Mouse (Mus musculus) neural tube, embryonic 14.5 days (tissue): ENCODE measurements around the gene Mbd3l2. TPM values are rescaled to one million over a fixed set of nuclear protein-coding genes. Genes with fewer than 3 reads are reported as not detected.
"Not testable (repeated sequence)": the region's sequence is repeated elsewhere in the genome, so short reads cannot be mapped to it uniquely, and the experiment has no call there.

Experiments used
- ATAC-seq: fragments of 200-750 bp; cut with Nextera tagmentation; 2 replicates; pipeline ENCODE4 v1.8.0; 2017; ENCODE audit warnings: low read depth, mild to moderate bottlenecking, moderate TSS enrichment, moderate library complexity
- H3K27ac ChIP-seq: fragments of 300-500 bp; sonication (generic); 2 replicates; pipeline ENCODE4 v1.5.1; 2014; ENCODE audit warnings: low read depth, mild to moderate bottlenecking, control low read depth, low read length, moderate library complexity, mixed read lengths
- H3K27me3 ChIP-seq: fragments of 300-500 bp; sonication (generic); 2 replicates; pipeline ENCODE4 v1.6.1; 2014; ENCODE audit warnings: low read length; ENCODE audit not compliant: control insufficient read depth, insufficient read depth
- H3K36me3 ChIP-seq: fragments of 300-500 bp; sonication (generic); 2 replicates; pipeline ENCODE4 v1.6.1; 2014; ENCODE audit warnings: low read length, mixed read lengths; ENCODE audit not compliant: control insufficient read depth, insufficient read depth
- H3K4me1 ChIP-seq: fragments of 300-500 bp; sonication (generic); 2 replicates; pipeline ENCODE4 v1.6.1; 2014; ENCODE audit warnings: low read length; ENCODE audit not compliant: control insufficient read depth, insufficient read depth
- H3K4me2 ChIP-seq: fragments of 300-500 bp; sonication (generic); 2 replicates; pipeline ENCODE4 v1.6.1; 2014; ENCODE audit warnings: mild to moderate bottlenecking, low read depth, low read length, control low read depth
- H3K4me3 ChIP-seq: fragments of 300-500 bp; sonication (generic); 2 replicates; pipeline ENCODE4 v1.5.1; 2014; ENCODE audit warnings: low read depth, low read length, control low read depth, mixed read lengths
- H3K9ac ChIP-seq: fragments of 300-500 bp; sonication (generic); replicated peaks from 2 replicates; pipeline ENCODE4 v1.6.1; 2014; ENCODE audit warnings: low read depth, mild to moderate bottlenecking, control low read depth, low read length, mixed read lengths
- H3K9me3 ChIP-seq: fragments of 300-500 bp; sonication (generic); 2 replicates; pipeline ENCODE4 v1.6.1; 2016; ENCODE audit warnings: low read length; ENCODE audit not compliant: control insufficient read depth
- WGBS: fragments of 180-500 bp; shearing (Covaris S2); extraction: QIAGEN DNeasy Blood & Tissue Kit; methylation state at CpG from one replicate; pipeline ENCODE4 v1.1.7; 2014; 5-methylcytosine and 5-hydroxymethylcytosine counted together
- polyA plus RNA-seq: library from polyadenylated mRNA; unstranded; fragments of >200 nt; fragmentation: Nextera tagmentation; extraction: Ambion mirVana; gene quantifications from 2 replicates; pipeline ENCODE4 v1.2.1, GENCODE M21; 2014

Mbd3l2 gene
- polyA plus RNA-seq = 0.28 TPM in 1 of 2 replicates, not detected in the other

DNA sequence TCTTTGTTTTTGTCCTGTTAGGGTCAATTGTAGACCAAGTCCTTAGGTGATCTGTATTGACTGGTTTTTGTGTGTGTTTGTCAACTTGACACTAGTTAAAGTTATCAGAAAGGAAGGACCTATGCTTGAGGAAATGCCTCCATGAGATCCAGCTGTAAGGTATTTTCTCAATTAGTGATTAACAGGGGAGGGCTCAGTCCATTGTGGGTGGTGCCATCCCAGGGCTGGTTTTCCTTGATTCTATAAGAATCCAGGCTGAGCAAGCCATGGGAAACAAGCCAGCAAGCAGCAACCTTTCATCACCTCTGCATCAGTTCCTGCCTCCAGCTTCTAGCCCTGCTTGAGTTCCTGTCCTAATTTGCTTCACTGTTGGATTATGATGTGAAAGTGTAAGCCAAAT, at the start of gene Mbd3l2:
TSS of gene Mbd3l2 (plus strand) at position 301 of the 400 bp plus-strand sequence.
- Histone ChIP-seq H3K9me3 (no peaks in the 10 kb centered on the region), H3K4me1 (no peaks in the 10 kb centered on the region), H3K4me3 (no peak within 1 kb of the TSS), H3K27ac (no peak within 1 kb of the TSS), H3K9ac (no peak within 1 kb of the TSS), H3K27me3 (no peaks in the 10 kb centered on the region), H3K36me3 (no peaks in the 10 kb centered on the region), H3K4me2 (no peak within 1 kb of the TSS)
- no peak for ATAC-seq

DNA sequence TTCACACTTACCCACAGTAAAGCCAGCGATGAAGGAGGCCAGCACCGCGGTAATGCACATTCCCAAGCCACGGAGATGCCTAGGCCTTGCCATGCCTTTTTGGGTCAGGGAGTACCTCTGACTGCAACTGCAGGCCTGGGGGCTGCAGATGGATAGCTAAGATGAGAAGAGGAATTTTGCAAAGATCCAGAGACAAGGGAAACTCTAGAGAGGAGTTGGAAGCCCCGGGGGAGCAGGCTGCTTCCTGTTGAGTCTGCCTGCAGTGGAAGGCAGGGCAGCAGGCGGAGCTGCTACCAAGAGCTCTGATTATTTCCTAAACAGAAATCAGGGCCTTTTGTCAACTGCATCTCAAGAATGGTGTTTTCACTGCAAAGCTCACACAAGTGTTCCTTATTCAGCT, 44.7 kb upstream of the Mbd3l2 start:
- no peak overlapping the region for H3K9ac ChIP-seq
- H3K9me3 ChIP-seq = no peaks in the 10 kb centered on the region
- H3K27ac ChIP-seq = no peak overlapping the region
- WGBS = 39% methylated on average over 6 of the region's 6 CpGs
- H3K27me3 ChIP-seq = no peaks in the 10 kb centered on the region
- no peaks in the 10 kb centered on the region for H3K36me3 ChIP-seq
- ATAC-seq = no peak
- H3K4me2 ChIP-seq = no peak overlapping the region
- no peak overlapping the region for H3K4me3 ChIP-seq
- no peaks in the 10 kb centered on the region for H3K4me1 ChIP-seq

DNA sequence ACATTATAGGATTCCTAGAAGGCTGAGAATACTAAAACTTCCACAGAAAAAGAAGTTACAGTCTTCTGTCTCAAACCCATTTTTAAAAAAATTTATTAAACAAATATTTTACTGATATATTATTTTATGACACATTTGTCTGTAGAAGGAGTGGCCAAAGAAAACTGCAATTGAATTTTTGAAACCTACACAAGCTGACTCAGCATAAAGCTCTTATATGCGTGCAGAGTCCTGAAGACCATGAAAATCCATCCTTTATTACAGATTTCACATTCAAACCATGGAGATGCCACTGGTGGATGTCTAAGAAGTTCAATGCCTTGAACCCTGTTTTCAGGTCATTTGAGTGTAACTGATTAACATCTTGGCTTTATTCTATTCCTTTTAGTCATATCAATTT, 30.8 kb upstream of the Mbd3l2 start:
- no peak overlapping the region for H3K9ac ChIP-seq
- H3K27me3 ChIP-seq = no peaks in the 10 kb centered on the region
- no peak overlapping the region for H3K4me3 ChIP-seq
- no peaks in the 10 kb centered on the region for H3K9me3 ChIP-seq
- 85% methylated on average over 1 of the region's 1 CpGs for WGBS
- H3K27ac ChIP-seq = no peak overlapping the region
- ATAC-seq = no peak
- H3K4me1 ChIP-seq = no peaks in the 10 kb centered on the region
- H3K36me3 ChIP-seq = no peaks in the 10 kb centered on the region
- no peak overlapping the region for H3K4me2 ChIP-seq

DNA sequence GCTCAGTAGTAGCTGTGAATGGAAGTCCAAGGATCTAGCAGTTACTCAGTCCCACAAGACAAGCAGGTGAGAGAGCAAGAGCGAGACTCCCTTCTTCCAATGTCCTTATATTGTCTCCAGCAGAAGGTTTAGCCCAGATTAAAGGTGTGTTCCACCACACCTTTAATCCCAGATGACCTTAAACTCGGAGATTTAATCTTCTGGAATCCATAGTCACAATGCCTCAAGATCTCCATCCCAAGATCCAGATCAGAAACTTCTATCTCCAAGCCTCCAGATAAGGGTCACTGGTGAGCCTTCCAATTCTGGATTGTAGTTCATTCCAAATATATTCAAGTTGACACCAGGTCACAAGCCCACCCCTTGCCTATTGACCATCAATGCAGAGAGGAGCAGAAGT, 27.6 kb upstream of the Mbd3l2 start, which contains the start of gene Naalad2:
TSS of gene Naalad2 (minus strand) at position 101 of the 400 bp plus-strand sequence.
- not testable (repeated sequence) for H3K27me3 ChIP-seq, H3K27ac ChIP-seq, H3K4me1 ChIP-seq, ATAC-seq, H3K4me3 ChIP-seq, H3K9me3 ChIP-seq, H3K36me3 ChIP-seq, H3K9ac ChIP-seq, H3K4me2 ChIP-seq
- 79% methylated on average over 2 of the region's 2 CpGs for WGBS

DNA sequence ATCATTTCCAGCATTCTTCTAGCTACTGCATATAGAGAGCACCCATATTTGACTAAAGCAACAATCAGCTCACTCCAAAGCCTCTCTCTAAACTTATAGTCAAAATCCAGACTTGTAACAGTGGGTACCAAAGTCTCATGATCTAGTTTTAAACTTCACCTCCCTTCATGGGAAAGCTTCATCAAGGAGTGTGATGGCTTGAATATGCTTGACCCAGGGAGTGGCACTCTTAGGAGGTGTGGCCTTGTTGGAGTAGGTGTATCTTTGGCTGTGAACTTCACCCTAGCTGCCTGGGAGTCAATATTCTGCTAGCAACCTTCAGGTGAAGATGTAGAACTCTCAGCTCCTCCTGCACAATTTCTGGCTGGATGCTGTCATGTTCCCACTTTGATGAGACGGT, 26.3 kb upstream of the Mbd3l2 start, which contains the start of gene Ubtfl1:
TSS of gene Ubtfl1 (plus strand) at position 301 of the 400 bp plus-strand sequence.
- Histone ChIP-seq H3K36me3 (no peaks in the 10 kb centered on the region), H3K4me2 (no peak within 1 kb of the TSS), H3K4me3 (no peak within 1 kb of the TSS), H3K4me1 (no peaks in the 10 kb centered on the region), H3K9ac (no peak within 1 kb of the TSS), H3K9me3 (no peaks in the 10 kb centered on the region), H3K27me3 (no peaks in the 10 kb centered on the region), H3K27ac (no peak within 1 kb of the TSS)
- 80% methylated on average over 1 of the region's 1 CpGs for WGBS
- ATAC-seq = no peak

DNA sequence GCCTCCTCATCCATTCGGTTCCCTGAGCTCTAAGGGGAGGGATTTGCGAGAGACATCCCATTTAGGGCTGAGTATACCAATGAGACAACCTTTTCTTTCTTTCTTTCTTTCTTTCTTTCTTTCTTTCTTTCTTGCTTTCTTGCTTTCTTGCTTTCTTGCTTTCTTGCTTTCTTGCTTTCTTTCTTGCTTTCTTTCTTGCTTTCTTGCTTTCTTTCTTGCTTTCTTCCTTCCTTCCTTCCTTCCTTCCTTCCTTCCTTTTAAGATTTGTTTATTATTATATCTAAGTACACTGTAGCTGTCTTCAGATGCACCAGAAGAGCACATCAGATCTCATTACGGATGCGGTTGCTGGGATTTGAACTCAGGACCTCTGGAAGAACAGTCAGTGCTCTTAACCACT, 18.1 kb upstream of the Mbd3l2 start:
- H3K36me3 ChIP-seq, H3K9me3 ChIP-seq, H3K9ac ChIP-seq, H3K4me1 ChIP-seq, H3K27ac ChIP-seq, H3K27me3 ChIP-seq, ATAC-seq, H3K4me3 ChIP-seq, H3K4me2 ChIP-seq: not testable (repeated sequence)
- WGBS = 89% methylated on average over 4 of the region's 4 CpGs

DNA sequence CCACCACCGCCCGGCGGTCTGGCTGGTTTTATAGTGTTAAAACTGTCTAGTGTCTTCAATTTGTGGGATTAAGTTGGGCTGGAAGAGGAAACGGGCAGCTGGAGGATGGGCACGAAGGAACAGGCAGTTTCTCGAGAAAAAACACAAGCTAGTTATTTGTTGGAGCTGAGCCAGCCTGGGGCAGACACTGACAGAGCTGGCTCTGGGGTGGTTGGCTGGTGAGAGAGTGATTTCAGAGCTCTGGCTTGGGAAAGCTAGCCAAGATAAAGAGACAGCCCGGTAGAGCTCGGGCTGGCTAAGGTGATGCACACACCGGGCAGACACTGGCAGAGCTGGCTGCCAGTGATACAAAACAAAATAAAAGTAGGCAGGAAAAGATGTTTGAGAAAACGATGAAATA, 1.2 kb downstream of the Mbd3l2 start:
- Histone ChIP-seq H3K27me3 (no peaks in the 10 kb centered on the region), H3K4me1 (no peaks in the 10 kb centered on the region), H3K36me3 (no peaks in the 10 kb centered on the region), H3K4me2 (no peak overlapping the region), H3K4me3 (no peak overlapping the region), H3K9ac (no peak overlapping the region), H3K27ac (no peak overlapping the region), H3K9me3 (no peaks in the 10 kb centered on the region)
- no peak for ATAC-seq
- WGBS = 88% methylated on average over 10 of the region's 10 CpGs

DNA sequence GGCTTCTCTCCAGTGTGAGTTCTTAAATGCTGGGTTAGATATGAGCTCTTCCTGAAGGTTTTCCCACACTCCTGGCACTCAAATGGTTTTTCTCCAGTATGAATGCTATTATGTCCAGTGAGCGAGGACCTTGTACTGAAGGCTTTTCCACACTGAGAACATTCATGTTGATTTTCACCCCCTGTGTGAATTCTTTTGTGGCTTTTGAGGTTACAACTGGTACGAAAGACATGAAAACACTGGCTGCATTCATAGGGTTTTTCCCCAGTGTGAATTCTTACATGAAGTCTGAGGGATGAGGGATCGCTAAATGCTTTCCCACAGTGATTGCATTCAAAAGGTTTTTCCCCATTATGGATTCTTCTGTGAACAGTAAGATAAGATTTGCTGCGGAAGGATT, 26.1 kb downstream of the Mbd3l2 start:
- no peak overlapping the region for H3K9ac ChIP-seq
- no peaks in the 10 kb centered on the region for H3K27me3 ChIP-seq
- no peak overlapping the region for H3K27ac ChIP-seq
- H3K36me3 ChIP-seq = peaks cover 34% of the 10 kb centered on the region
- 0 out of 2 replicates have a peak, but pooled peaks cover 3% of the 10 kb centered on the region for H3K9me3 ChIP-seq
- no peaks in the 10 kb centered on the region for H3K4me1 ChIP-seq
- ATAC-seq = no peak
- 77% methylated on average over 4 of the region's 4 CpGs for WGBS
- H3K4me2 ChIP-seq = no peak overlapping the region
- no peak overlapping the region for H3K4me3 ChIP-seq

DNA sequence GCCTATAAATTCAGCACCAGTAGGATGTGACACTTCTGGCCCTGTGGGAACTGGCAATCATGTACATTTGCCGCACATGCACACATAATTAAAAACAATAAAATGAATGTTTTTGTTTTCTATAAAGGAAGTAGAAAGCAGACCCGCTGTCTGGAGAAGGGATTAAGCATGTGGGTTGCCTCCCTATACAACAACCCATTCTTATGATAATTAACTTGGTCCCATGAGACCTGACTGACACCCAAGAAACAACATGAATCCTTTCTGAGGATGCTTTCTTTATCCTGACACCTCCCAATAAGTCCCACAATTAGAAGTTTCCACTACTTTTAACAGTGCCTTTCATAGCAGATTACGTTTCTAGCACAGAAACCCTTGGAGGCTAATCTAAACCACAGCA, 36.9 kb downstream of the Mbd3l2 start:
- H3K27me3 ChIP-seq = no peaks in the 10 kb centered on the region
- no peak for ATAC-seq
- no peak overlapping the region for H3K4me3 ChIP-seq
- H3K4me1 ChIP-seq = no peaks in the 10 kb centered on the region
- H3K4me2 ChIP-seq = no peak overlapping the region
- no peak overlapping the region for H3K9ac ChIP-seq
- no peak overlapping the region for H3K27ac ChIP-seq
- H3K9me3 ChIP-seq = no peaks in the 10 kb centered on the region
- WGBS = 30% methylated on average over 3 of the region's 3 CpGs
- peaks cover 10% of the 10 kb centered on the region; the same call in 1 of the 2 replicates for H3K36me3 ChIP-seq
